Mouse (Mus musculus) hindbrain, embryonic 16.5 days (tissue): ENCODE measurements around the gene Tmem63a. TPM values are rescaled to one million over a fixed set of nuclear protein-coding genes. Genes with fewer than 3 reads are reported as not detected.

Source experiments
- ATAC-seq: fragments of 200-750 bp; cut with Nextera tagmentation; 2 replicates; pipeline ENCODE4 v1.8.0; 2017; ENCODE audit warnings: moderate TSS enrichment, moderate library complexity
- H3K27ac ChIP-seq: fragments of 300-500 bp; sonication (generic); 2 replicates; pipeline ENCODE4 v1.5.1; 2014; ENCODE audit warnings: low read depth, mild to moderate bottlenecking, control low read depth, low read length, moderate library complexity
- H3K27me3 ChIP-seq: fragments of 300-500 bp; sonication (generic); replicated peaks from 2 replicates; pipeline ENCODE4 v1.6.1; 2014; ENCODE audit warnings: low read length; ENCODE audit not compliant: control insufficient read depth, insufficient read depth
- H3K36me3 ChIP-seq: fragments of 300-500 bp; sonication (generic); 2 replicates; pipeline ENCODE4 v1.6.1; 2014; ENCODE audit warnings: mild to moderate bottlenecking, low read length, moderate library complexity, mixed read lengths; ENCODE audit not compliant: control insufficient read depth, insufficient read depth
- H3K4me1 ChIP-seq: fragments of 300-500 bp; sonication (generic); 2 replicates; pipeline ENCODE4 v1.6.1; 2014; ENCODE audit warnings: low read depth, low read length; ENCODE audit not compliant: control insufficient read depth, insufficient read depth
- H3K4me2 ChIP-seq: fragments of 300-500 bp; sonication (generic); 2 replicates; pipeline ENCODE4 v1.6.1; 2014; ENCODE audit warnings: mild to moderate bottlenecking, low read length, control low read depth, moderate library complexity
- H3K4me3 ChIP-seq: fragments of 300-500 bp; sonication (generic); 2 replicates; pipeline ENCODE4 v1.5.1; 2014; ENCODE audit warnings: mild to moderate bottlenecking, low read length, control low read depth, moderate library complexity
- H3K9ac ChIP-seq: fragments of 300-500 bp; sonication (generic); 2 replicates; pipeline ENCODE4 v1.6.1; 2014; ENCODE audit warnings: low read depth, mild to moderate bottlenecking, control low read depth, low read length, moderate library complexity
- H3K9me3 ChIP-seq: fragments of 300-500 bp; sonication (generic); 2 replicates; pipeline ENCODE4 v1.6.1; 2014; ENCODE audit warnings: mild to moderate bottlenecking, low read length, moderate library complexity; ENCODE audit not compliant: control insufficient read depth
- WGBS: fragments of 180-500 bp; shearing (Covaris S2); extraction: QIAGEN DNeasy Blood & Tissue Kit; methylation state at CpG from one replicate; pipeline ENCODE4 v1.1.7; 2014; 5-methylcytosine and 5-hydroxymethylcytosine counted together
- polyA plus RNA-seq: library from polyadenylated mRNA; unstranded; fragments of >200 nt; fragmentation: Nextera tagmentation; extraction: Ambion mirVana; gene quantifications from 2 replicates; pipeline ENCODE4 v1.2.1, GENCODE M21; 2015

Gene Tmem63a
- polyA plus RNA-seq, 1 experiment from 2014 or later: 2.6 TPM

DNA sequence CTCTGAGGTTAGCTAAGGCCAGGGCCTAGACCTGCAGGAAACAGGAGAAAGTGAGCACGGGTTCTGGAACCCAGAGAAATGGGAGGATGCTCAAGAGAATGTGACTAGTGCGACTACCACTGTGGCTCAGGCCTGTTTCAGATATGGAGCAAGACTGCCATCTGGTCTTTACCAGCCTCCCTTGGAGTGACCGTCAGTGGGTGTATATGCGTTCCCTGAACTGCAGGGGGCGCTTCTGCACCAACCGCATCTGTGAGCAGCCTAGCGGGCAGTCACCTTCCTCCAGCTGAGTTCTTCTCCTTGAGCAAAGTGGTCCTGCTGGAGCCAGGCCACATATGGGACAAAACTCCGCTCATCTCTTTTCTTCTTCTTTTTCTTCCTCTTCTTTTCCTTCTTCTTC lies 22.5 kb upstream of the Tmem63a start:
- Histone ChIP-seq H3K9ac (no peak overlapping the region), H3K9me3 (no peaks in the 10 kb centered on the region), H3K27me3 (no peaks in the 10 kb centered on the region), H3K4me3 (no peak overlapping the region), H3K4me1 (no peaks in the 10 kb centered on the region), H3K36me3 (no peaks in the 10 kb centered on the region), H3K27ac (no peak overlapping the region), H3K4me2 (no peak overlapping the region)
- no peak for ATAC-seq
- 35% methylated on average over 8 of the region's 8 CpGs for WGBS

DNA sequence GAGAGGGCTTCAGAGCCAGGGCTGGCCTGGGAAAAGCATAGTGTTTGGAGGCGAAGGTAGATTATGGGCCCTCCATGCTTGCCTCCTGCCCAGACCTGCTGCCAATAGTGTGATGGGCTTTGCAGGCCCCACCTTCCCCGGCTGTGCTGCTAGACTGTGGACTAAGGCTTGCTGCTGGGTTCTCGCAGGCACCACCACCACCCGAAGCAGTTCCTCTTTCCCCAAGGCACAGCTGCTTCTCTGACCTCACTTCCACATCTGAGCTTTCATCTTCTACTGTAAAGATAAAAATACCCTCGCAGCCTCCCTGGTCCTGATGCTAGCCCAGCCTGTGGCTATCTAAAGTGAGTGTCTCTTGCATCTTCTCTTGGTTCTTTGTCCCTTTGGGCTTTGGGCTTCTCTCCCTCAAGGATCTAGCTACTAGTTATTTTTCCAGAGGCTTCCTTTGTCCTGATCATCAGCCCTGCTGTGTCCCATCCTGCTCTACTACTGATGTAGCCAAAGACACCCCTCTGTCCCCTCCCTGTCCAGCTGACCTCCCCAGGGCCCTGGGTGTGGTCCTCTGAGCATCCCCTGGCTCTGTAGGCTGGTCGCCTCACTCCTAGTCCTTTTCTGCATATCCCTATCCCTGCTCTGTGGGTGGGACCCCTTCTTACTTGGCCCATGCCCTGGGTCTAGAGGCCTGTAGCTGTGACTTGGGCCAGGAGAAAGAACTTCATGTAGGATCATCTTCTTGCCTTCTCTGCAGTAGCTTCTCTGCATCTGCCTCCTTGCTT lies 19.7 kb upstream of the Tmem63a start:
- Histone ChIP-seq H3K27me3 (no peaks in the 10 kb centered on the region), H3K9me3 (no peaks in the 10 kb centered on the region), H3K36me3 (no peaks in the 10 kb centered on the region), H3K27ac (no peak overlapping the region), H3K4me1 (no peaks in the 10 kb centered on the region), H3K4me2 (no peak overlapping the region), H3K9ac (no peak overlapping the region), H3K4me3 (no peak overlapping the region)
- 77% methylated on average over 6 of the region's 6 CpGs for WGBS
- no peak for ATAC-seq

DNA sequence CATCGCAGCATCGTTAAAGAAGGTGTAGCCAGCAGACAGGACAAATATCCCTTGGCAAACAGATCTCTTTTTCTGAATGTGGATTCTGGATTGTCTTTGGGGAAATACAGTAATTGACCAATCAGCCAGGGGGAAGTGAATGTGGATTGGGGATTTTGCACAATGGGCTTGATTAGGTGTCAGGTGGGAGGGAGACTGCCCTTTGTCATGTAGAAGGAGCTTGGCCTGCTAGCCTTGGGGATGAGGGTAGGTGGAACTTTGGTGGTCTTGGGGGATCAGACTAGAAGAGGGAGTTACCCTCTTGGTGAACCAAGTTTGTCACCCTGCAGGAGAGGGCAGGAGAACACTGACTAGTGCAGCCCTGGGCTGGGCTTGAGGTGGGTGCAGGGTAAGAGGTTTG lies 17.4 kb upstream of the Tmem63a start:
- Histone ChIP-seq H3K27ac (no peak overlapping the region), H3K27me3 (no peaks in the 10 kb centered on the region), H3K9me3 (no peaks in the 10 kb centered on the region), H3K9ac (no peak overlapping the region), H3K4me1 (no peaks in the 10 kb centered on the region), H3K36me3 (no peaks in the 10 kb centered on the region), H3K4me3 (no peak overlapping the region), H3K4me2 (no peak overlapping the region)
- 32% methylated on average over 2 of the region's 2 CpGs for WGBS
- no peak for ATAC-seq

DNA sequence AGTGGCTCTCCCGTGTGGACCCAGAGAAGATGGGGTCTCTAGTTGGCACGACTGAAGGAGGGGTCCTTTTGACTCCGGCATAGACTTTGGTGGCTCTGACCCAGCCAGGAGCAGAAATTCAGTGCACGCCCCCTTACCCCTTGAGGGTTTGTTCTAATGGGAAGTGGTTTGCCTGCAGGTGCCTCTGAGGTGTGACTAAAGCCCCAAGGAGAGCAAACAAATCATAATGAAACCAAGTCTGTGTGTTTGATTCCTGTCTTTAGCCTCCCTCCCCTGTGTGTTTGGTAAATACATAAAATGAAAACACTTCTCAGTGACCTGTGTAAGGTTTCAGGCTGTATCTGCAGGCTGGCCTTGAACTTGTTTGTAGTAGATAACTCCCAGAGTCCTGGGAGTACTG lies 15.9 kb upstream of the Tmem63a start:
- Histone ChIP-seq H3K27ac (no peak overlapping the region), H3K27me3 (no peaks in the 10 kb centered on the region), H3K4me2 (no peak overlapping the region), H3K4me1 (no peaks in the 10 kb centered on the region), H3K4me3 (no peak overlapping the region), H3K9me3 (no peaks in the 10 kb centered on the region), H3K9ac (no peak overlapping the region), H3K36me3 (no peaks in the 10 kb centered on the region)
- WGBS: 82% methylated on average over 4 of the region's 4 CpGs
- ATAC-seq: no peak

DNA sequence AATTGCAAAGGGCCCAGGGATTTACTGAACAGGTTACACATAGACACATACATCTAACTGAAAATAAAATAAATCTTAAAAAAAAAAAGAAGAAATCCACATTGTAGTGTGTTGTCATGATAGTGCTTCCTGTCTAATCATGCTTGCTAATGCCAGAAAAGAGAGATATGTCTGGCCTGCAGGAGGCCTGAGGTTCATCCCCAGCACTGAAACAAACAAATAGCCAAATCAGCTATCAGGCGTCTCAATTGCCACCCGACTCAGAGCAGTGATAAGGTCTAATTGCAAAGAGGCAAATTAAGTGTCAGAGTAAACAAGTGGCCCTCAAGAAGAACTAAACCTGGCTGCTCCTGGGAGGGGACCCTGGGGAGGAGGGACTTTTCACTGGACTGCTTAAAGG lies 12.5 kb upstream of the Tmem63a start:
- Histone ChIP-seq H3K9ac (no peak overlapping the region), H3K4me1 (no peaks in the 10 kb centered on the region), H3K4me2 (no peak overlapping the region), H3K9me3 (no peaks in the 10 kb centered on the region), H3K27me3 (peaks cover 6% of the 10 kb centered on the region), H3K36me3 (no peaks in the 10 kb centered on the region), H3K27ac (no peak overlapping the region), H3K4me3 (no peak overlapping the region)
- ATAC-seq: no peak
- WGBS: 67% methylated on average over 2 of the region's 2 CpGs

DNA sequence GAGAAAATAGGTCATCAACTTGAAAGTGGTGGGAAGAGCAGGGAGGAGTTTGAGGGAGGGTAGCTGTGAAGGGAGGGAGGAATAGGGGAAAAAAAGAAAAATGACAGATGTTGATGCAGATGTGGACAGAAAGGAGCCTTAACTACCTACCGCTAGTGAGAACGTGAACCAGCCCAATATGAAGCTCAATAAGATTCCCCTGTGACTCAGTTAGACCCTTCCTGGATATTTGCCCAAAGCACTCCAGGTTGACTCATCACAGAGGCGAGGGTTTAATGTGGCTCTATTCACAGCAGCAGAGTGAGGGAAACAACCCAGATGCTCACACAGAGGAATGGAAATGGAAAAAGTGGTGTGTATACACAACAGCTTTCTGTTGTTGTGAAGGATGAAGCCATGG lies 11.0 kb upstream of the Tmem63a start:
- Histone ChIP-seq H3K9me3 (no peaks in the 10 kb centered on the region), H3K36me3 (no peaks in the 10 kb centered on the region), H3K27ac (no peak overlapping the region), H3K9ac (no peak overlapping the region), H3K4me2 (no peak overlapping the region), H3K4me3 (no peak overlapping the region), H3K27me3 (peaks cover 21% of the 10 kb centered on the region), H3K4me1 (no peaks in the 10 kb centered on the region)
- WGBS: 52% methylated on average over 3 of the region's 3 CpGs
- ATAC-seq: no peak

DNA sequence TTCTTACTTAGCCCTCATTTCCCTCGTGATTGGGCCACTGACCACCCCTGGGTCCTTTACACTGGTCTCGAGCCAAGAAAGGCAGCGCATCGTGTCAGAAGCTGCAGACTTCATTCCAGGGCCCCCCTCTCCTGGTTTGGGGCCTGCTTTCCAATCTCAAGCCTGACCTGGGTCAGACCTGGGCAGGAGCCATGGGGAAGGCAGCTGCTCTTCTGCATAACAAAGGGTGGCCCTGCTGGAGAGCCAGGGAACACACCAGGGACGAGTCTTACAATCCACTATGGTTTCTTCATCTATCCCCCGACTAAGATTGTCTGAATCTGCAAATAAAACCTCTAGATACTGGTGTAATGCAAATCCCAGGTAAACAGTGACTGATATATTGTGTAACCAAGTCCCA lies 8.5 kb upstream of the Tmem63a start:
- Histone ChIP-seq H3K4me2 (no peak overlapping the region), H3K4me3 (no peak overlapping the region), H3K27ac (no peak overlapping the region), H3K36me3 (no peaks in the 10 kb centered on the region), H3K9ac (no peak overlapping the region), H3K27me3 (peaks cover 27% of the 10 kb centered on the region), H3K9me3 (no peaks in the 10 kb centered on the region), H3K4me1 (no peaks in the 10 kb centered on the region)
- no peak for ATAC-seq
- 16% methylated on average over 6 of the region's 6 CpGs for WGBS

DNA sequence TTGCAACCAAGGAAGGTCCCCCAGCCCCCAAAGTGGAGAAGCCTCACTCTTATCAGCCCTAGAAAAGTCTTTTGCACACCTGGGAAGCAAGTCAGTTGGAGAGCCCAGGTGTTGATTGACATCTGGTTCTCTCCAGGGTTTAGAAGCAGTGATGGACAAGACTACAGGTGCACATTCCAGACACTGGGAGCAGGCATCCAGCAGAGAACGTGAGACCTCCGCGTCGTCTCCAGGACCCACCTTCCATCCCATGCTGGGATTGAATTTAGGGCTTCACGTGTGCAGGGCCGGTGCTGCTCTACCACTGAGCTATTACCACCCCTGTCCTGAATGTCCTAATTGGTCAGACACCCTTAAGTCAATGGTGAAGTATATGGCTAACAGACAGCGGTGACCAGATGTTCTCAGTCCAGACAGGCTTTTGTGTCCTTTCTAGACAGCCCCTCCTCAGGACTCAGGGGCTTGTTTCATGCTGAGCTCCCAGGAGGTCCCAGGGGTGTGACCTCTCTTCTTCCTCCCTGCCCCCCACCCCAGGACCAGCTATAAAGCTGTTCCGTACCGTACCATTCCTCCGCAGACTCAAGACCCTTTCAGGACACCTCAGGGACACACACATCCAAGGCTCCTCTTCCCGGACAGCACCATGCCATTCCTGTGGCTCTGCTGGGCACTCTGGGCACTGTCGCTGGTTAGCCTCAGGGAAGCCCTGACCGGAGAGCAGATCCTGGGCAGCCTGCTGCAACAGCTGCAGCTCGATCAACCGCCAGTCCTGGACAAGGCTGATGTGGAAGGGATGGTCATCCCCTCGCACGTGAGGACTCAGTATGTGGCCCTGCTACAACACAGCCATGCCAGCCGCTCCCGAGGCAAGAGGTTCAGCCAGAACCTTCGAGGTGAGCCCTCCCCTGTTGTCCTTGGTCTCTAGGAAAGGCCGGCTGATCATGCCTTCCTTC lies 7.4 kb upstream of the Tmem63a start, which contains the start of gene Lefty1:
Gene Lefty1, plus strand, starts transcription at position 556 of the 953 bp plus-strand sequence.
- H3K27me3 ChIP-seq: peaks cover 27% of the 10 kb centered on the region
- 13% methylated on average over 21 of the region's 21 CpGs for WGBS

More for the DNA sequence above, 7.4 kb upstream of the Tmem63a start, which contains the start of gene Lefty1:
- Histone ChIP-seq H3K9ac (no peak within 1 kb of the TSS), H3K9me3 (no peaks in the 10 kb centered on the region), H3K4me3 (no peak within 1 kb of the TSS), H3K4me1 (no peaks in the 10 kb centered on the region), H3K27ac (no peak within 1 kb of the TSS), H3K4me2 (no peak within 1 kb of the TSS), H3K36me3 (no peaks in the 10 kb centered on the region)
- no peak for ATAC-seq
